Mouse (Mus musculus): ENCODE results near the gene Inpp5e. TPM values are rescaled to one million over a fixed set of nuclear protein-coding genes. Genes with fewer than 3 reads are reported as not detected.

Inpp5e gene
- polyA plus RNA-seq, 1 experiment from 2014 or later: 31.3 TPM

- no peaks in the 10 kb centered on the region for H3K9me3 ChIP-seq (ENCODE audit: control insufficient read depth, low read length)
- no peak overlapping the region for H3K4me3 ChIP-seq (ENCODE audit: low read depth, low read length)
- no peak overlapping the region for H3K27ac ChIP-seq (ENCODE audit: low read depth, low read length)
- no peak overlapping the region for H3K4me2 ChIP-seq (ENCODE audit: low read depth, low read length, severe bottlenecking)
- WGBS: 95% methylated on average over 7 of the region's 7 CpGs
- no peaks in the 10 kb centered on the region for H3K27me3 ChIP-seq (ENCODE audit: control insufficient read depth, insufficient read depth, low read length)
- ATAC-seq (replicated peaks; ENCODE audit: low FRiP score) (no peak), DNase-seq (ENCODE audit: low spot score) (no peak)
- peaks cover 13% of the 10 kb centered on the region for H3K36me3 ChIP-seq (ENCODE audit: control insufficient read depth, insufficient read depth, low read length)
- H3K9ac ChIP-seq (ENCODE audit: low read length): no peak overlapping the region
- no peaks in the 10 kb centered on the region for H3K4me1 ChIP-seq (replicated peaks; ENCODE audit: control insufficient read depth, insufficient read depth, low read length)
Measured at GRCm38 (mm10) chr2:26434791-26435572, 26.0 kb upstream of the Inpp5e start.

GRCm38 (mm10) chr2:26429851-26430250, 20.8 kb upstream of the Inpp5e start:
- Histone ChIP-seq H3K4me1 (replicated peaks; ENCODE audit: control insufficient read depth, insufficient read depth, low read length) (no peaks in the 10 kb centered on the region), H3K9ac (ENCODE audit: low read length) (no peak overlapping the region), H3K4me3 (ENCODE audit: low read depth, low read length) (no peak overlapping the region), H3K36me3 (ENCODE audit: control insufficient read depth, insufficient read depth, low read length) (peaks cover 23% of the 10 kb centered on the region), H3K4me2 (ENCODE audit: low read depth, low read length, severe bottlenecking) (no peak overlapping the region), H3K27ac (ENCODE audit: low read depth, low read length) (no peak overlapping the region), H3K9me3 (ENCODE audit: control insufficient read depth, low read length) (no peaks in the 10 kb centered on the region), H3K27me3 (ENCODE audit: control insufficient read depth, insufficient read depth, low read length) (no peaks in the 10 kb centered on the region)
- no peak for ATAC-seq (replicated peaks; ENCODE audit: low FRiP score)
- WGBS: 95% methylated on average over 5 of the region's 5 CpGs
- DNase-seq (ENCODE audit: low spot score): no peak

- WGBS: 95% methylated on average over 2 of the region's 2 CpGs
- Histone ChIP-seq H3K27ac (ENCODE audit: low read depth, low read length) (no peak overlapping the region), H3K4me2 (ENCODE audit: low read depth, low read length, severe bottlenecking) (no peak overlapping the region), H3K9me3 (ENCODE audit: control insufficient read depth, low read length) (no peaks in the 10 kb centered on the region), H3K27me3 (ENCODE audit: control insufficient read depth, insufficient read depth, low read length) (no peaks in the 10 kb centered on the region), H3K4me3 (ENCODE audit: low read depth, low read length) (no peak overlapping the region), H3K4me1 (replicated peaks; ENCODE audit: control insufficient read depth, insufficient read depth, low read length) (no peaks in the 10 kb centered on the region), H3K36me3 (ENCODE audit: control insufficient read depth, insufficient read depth, low read length) (peaks cover 23% of the 10 kb centered on the region; the same call in 1 of the 2 replicates), H3K9ac (ENCODE audit: low read length) (no peak overlapping the region)
- no peak for ATAC-seq (replicated peaks; ENCODE audit: low FRiP score)
- DNase-seq (ENCODE audit: low spot score): no peak
Measured at GRCm38 (mm10) chr2:26424541-26424940, 15.5 kb upstream of the Inpp5e start.

- H3K4me2 ChIP-seq (ENCODE audit: low read depth, low read length, severe bottlenecking): no peak overlapping the region
- WGBS: 80% methylated on average over 1 of the region's 1 CpGs
- H3K9ac ChIP-seq (ENCODE audit: low read length): no peak overlapping the region
- H3K36me3 ChIP-seq (ENCODE audit: control insufficient read depth, insufficient read depth, low read length): peaks cover 15% of the 10 kb centered on the region; the same call in 1 of the 2 replicates
- no peaks in the 10 kb centered on the region for H3K27me3 ChIP-seq (ENCODE audit: control insufficient read depth, insufficient read depth, low read length)
- no peak overlapping the region for H3K4me3 ChIP-seq (ENCODE audit: low read depth, low read length)
- H3K4me1 ChIP-seq (replicated peaks; ENCODE audit: control insufficient read depth, insufficient read depth, low read length): no peaks in the 10 kb centered on the region
- ATAC-seq (replicated peaks; ENCODE audit: low FRiP score) (no peak), DNase-seq (ENCODE audit: low spot score) (no peak)
- H3K27ac ChIP-seq (ENCODE audit: low read depth, low read length): no peak overlapping the region
- H3K9me3 ChIP-seq (ENCODE audit: control insufficient read depth, low read length): no peaks in the 10 kb centered on the region
Measured at GRCm38 (mm10) chr2:26423086-26423485, 14.1 kb upstream of the Inpp5e start.

GRCm38 (mm10) chr2:26421969-26422368, 13.0 kb upstream of the Inpp5e start:
- no peak overlapping the region for H3K9ac ChIP-seq (ENCODE audit: low read length)
- H3K27ac ChIP-seq (ENCODE audit: low read depth, low read length): no peak overlapping the region
- H3K9me3 ChIP-seq (ENCODE audit: control insufficient read depth, low read length): no peaks in the 10 kb centered on the region
- H3K4me2 ChIP-seq (ENCODE audit: low read depth, low read length, severe bottlenecking): no peak overlapping the region
- no peak overlapping the region for H3K4me3 ChIP-seq (ENCODE audit: low read depth, low read length)
- H3K36me3 ChIP-seq (ENCODE audit: control insufficient read depth, insufficient read depth, low read length): peaks cover 15% of the 10 kb centered on the region; the same call in 1 of the 2 replicates
- H3K27me3 ChIP-seq (ENCODE audit: control insufficient read depth, insufficient read depth, low read length): no peaks in the 10 kb centered on the region
- no peaks in the 10 kb centered on the region for H3K4me1 ChIP-seq (replicated peaks; ENCODE audit: control insufficient read depth, insufficient read depth, low read length)
- DNase-seq (ENCODE audit: low spot score) (no peak), ATAC-seq (replicated peaks; ENCODE audit: low FRiP score) (no peak)
- 91% methylated on average over 2 of the region's 2 CpGs for WGBS

GRCm38 (mm10) chr2:26418120-26418519, 9.1 kb upstream of the Inpp5e start:
- H3K4me1 ChIP-seq (replicated peaks; ENCODE audit: control insufficient read depth, insufficient read depth, low read length): no peaks in the 10 kb centered on the region
- ATAC-seq (replicated peaks; ENCODE audit: low FRiP score) (no peak), DNase-seq (ENCODE audit: low spot score) (no peak)
- no peak overlapping the region for H3K27ac ChIP-seq (ENCODE audit: low read depth, low read length)
- no peaks in the 10 kb centered on the region for H3K9me3 ChIP-seq (ENCODE audit: control insufficient read depth, low read length)
- no peak overlapping the region for H3K4me3 ChIP-seq (ENCODE audit: low read depth, low read length)
- H3K27me3 ChIP-seq (ENCODE audit: control insufficient read depth, insufficient read depth, low read length): no peaks in the 10 kb centered on the region
- no peak overlapping the region for H3K4me2 ChIP-seq (ENCODE audit: low read depth, low read length, severe bottlenecking)
- peaks cover 7% of the 10 kb centered on the region; the same call in 1 of the 2 replicates for H3K36me3 ChIP-seq (ENCODE audit: control insufficient read depth, insufficient read depth, low read length)
- H3K9ac ChIP-seq (ENCODE audit: low read length): no peak overlapping the region
- WGBS: 97% methylated on average over 1 of the region's 1 CpGs

- ATAC-seq (replicated peaks; ENCODE audit: low FRiP score) (no peak), DNase-seq (ENCODE audit: low spot score) (no peak)
- H3K9ac ChIP-seq (ENCODE audit: low read length): no peak overlapping the region
- H3K36me3 ChIP-seq (ENCODE audit: control insufficient read depth, insufficient read depth, low read length): no peaks in the 10 kb centered on the region; the same call in 1 of the 2 replicates
- no peaks in the 10 kb centered on the region for H3K9me3 ChIP-seq (ENCODE audit: control insufficient read depth, low read length)
- no peak overlapping the region for H3K27ac ChIP-seq (ENCODE audit: low read depth, low read length)
- H3K4me3 ChIP-seq (ENCODE audit: low read depth, low read length): no peak overlapping the region
- no peaks in the 10 kb centered on the region for H3K4me1 ChIP-seq (replicated peaks; ENCODE audit: control insufficient read depth, insufficient read depth, low read length)
- H3K4me2 ChIP-seq (ENCODE audit: low read depth, low read length, severe bottlenecking): no peak overlapping the region
- H3K27me3 ChIP-seq (ENCODE audit: control insufficient read depth, insufficient read depth, low read length): no peaks in the 10 kb centered on the region
Measured at GRCm38 (mm10) chr2:26417066-26417465, 8.1 kb upstream of the Inpp5e start.

GRCm38 (mm10) chr2:26410931-26411411, 2.0 kb upstream of the Inpp5e start:
- no peak for ATAC-seq (replicated peaks; ENCODE audit: low FRiP score)
- Histone ChIP-seq H3K4me1 (replicated peaks; ENCODE audit: control insufficient read depth, insufficient read depth, low read length) (peaks cover 10% of the 10 kb centered on the region), H3K27ac (ENCODE audit: low read depth, low read length) (no peak overlapping the region), H3K9me3 (ENCODE audit: control insufficient read depth, low read length) (no peaks in the 10 kb centered on the region), H3K4me2 (ENCODE audit: low read depth, low read length, severe bottlenecking) (no peak overlapping the region), H3K9ac (ENCODE audit: low read length) (no peak overlapping the region), H3K36me3 (ENCODE audit: control insufficient read depth, insufficient read depth, low read length) (no peaks in the 10 kb centered on the region; the same call in 1 of the 2 replicates), H3K4me3 (ENCODE audit: low read depth, low read length) (no peak overlapping the region), H3K27me3 (ENCODE audit: control insufficient read depth, insufficient read depth, low read length) (no peaks in the 10 kb centered on the region)
- no peak for DNase-seq (ENCODE audit: low spot score)
- 83% methylated on average over 4 of the region's 5 CpGs for WGBS

GRCm38 (mm10) chr2:26410091-26410490, 1.1 kb upstream of the Inpp5e start:
- ATAC-seq (replicated peaks; ENCODE audit: low FRiP score) (no peak), DNase-seq (ENCODE audit: low spot score) (no peak)
- Histone ChIP-seq H3K36me3 (ENCODE audit: control insufficient read depth, insufficient read depth, low read length) (no peaks in the 10 kb centered on the region; the same call in 1 of the 2 replicates), H3K4me2 (ENCODE audit: low read depth, low read length, severe bottlenecking) (no peak overlapping the region), H3K4me1 (replicated peaks; ENCODE audit: control insufficient read depth, insufficient read depth, low read length) (peaks cover 10% of the 10 kb centered on the region), H3K27me3 (ENCODE audit: control insufficient read depth, insufficient read depth, low read length) (no peaks in the 10 kb centered on the region), H3K27ac (ENCODE audit: low read depth, low read length) (no peak overlapping the region), H3K9me3 (ENCODE audit: control insufficient read depth, low read length) (no peaks in the 10 kb centered on the region), H3K9ac (ENCODE audit: low read length) (no peak overlapping the region), H3K4me3 (ENCODE audit: low read depth, low read length) (no peak overlapping the region)
- 80% methylated on average over 5 of the region's 5 CpGs for WGBS

Data from forebrain, embryonic 11.5 days (tissue).